Mouse (Mus musculus): ENCODE results near the gene Card9. TPM values are rescaled to one million over a fixed set of nuclear protein-coding genes. Genes with fewer than 3 reads are reported as not detected.
A peak's percentile ranks its signal among the peaks of the same experiment; 100 is the strongest.

Gene Card9
- polyA plus RNA-seq, 2 experiments: 2.3 to 6.8 TPM

- TF ChIP-seq CTCF (IDR thresholded peaks at IDR 0.05; ENCODE audit: low read depth) (peak; percentile 83), EP300 (IDR thresholded peaks at IDR 0.05; ENCODE audit: low read depth) (no peak)
- ATAC-seq (ENCODE audit: insufficient read depth) (peak; percentile 85), DNase-seq (ENCODE audit: low read depth in 3 of 3, low spot score in 3 of 3) (peak; percentile 75 to 82 (median 81))
- WGBS (ENCODE audit: insufficient replicate concordance): 1% methylated on average over 62 of the region's 62 CpGs
- no peaks in the 10 kb centered on the region for H3K27me3 ChIP-seq (ENCODE audit: control insufficient read depth, insufficient read depth, low read length)
- H3K9me3 ChIP-seq (ENCODE audit: control insufficient read depth, low read length): no peaks in the 10 kb centered on the region
- peak within 1 kb of the TSS; percentile 88 for H3K4me2 ChIP-seq (ENCODE audit: low read depth)
- H3K36me3 ChIP-seq (replicated peaks; ENCODE audit: control insufficient read depth, insufficient read depth, low read depth): no peaks in the 10 kb centered on the region
- H3K9ac ChIP-seq (replicated peaks): peak within 1 kb of the TSS; percentile 92
- peak within 1 kb of the TSS; percentile 77 to 85 for H3K4me3 ChIP-seq (ENCODE audit: insufficient read depth in 1 of 2, low read depth in 2 of 2, low read length in 2 of 2)
- peak within 1 kb of the TSS; percentile 38; the same call in 1 of the 2 replicates for H3K27ac ChIP-seq
- peaks cover 10 to 14% of the 10 kb centered on the region in 2 experiments for H3K4me1 ChIP-seq (replicated peaks; ENCODE audit: control insufficient read depth in 2 of 2, insufficient read depth in 2 of 2, low read length in 1 of 2)
Observed at GRCm38 (mm10) chr2:26351358-26352290, 9.1 kb downstream of the Card9 start, which contains the start of gene Dnlz. Dnlz (minus strand) TSS chr2:26352110.

GRCm38 (mm10) chr2:26348241-26348640 lies 12.5 kb downstream of the Card9 start:
- WGBS (ENCODE audit: insufficient replicate concordance): 70% methylated on average over 6 of the region's 6 CpGs

GRCm38 (mm10) chr2:26342609-26343490 lies 17.9 kb downstream of the Card9 start:
- TF ChIP-seq CTCF (IDR thresholded peaks at IDR 0.05; ENCODE audit: low read depth) (no peak), EP300 (IDR thresholded peaks at IDR 0.05; ENCODE audit: low read depth) (no peak)
- Histone ChIP-seq H3K4me1 (replicated peaks; ENCODE audit: control insufficient read depth in 2 of 2, insufficient read depth in 2 of 2, low read length in 1 of 2) (peaks cover 0 to 7% of the 10 kb centered on the region in 2 experiments; a peak in 2 of 4 replicates), H3K4me2 (ENCODE audit: low read depth) (no peak overlapping the region), H3K9me3 (ENCODE audit: control insufficient read depth, low read length) (no peaks in the 10 kb centered on the region), H3K4me3 (ENCODE audit: insufficient read depth in 1 of 2, low read depth in 2 of 2, low read length in 2 of 2) (no peak overlapping the region), H3K27ac (no peak overlapping the region), H3K36me3 (replicated peaks; ENCODE audit: control insufficient read depth, insufficient read depth, low read depth) (no peaks in the 10 kb centered on the region), H3K27me3 (ENCODE audit: control insufficient read depth, insufficient read depth, low read length) (no peaks in the 10 kb centered on the region), H3K9ac (replicated peaks) (no peak overlapping the region)
- 51% methylated on average over 11 of the region's 11 CpGs for WGBS (ENCODE audit: insufficient replicate concordance)
- peak; percentile 50 for ATAC-seq (ENCODE audit: insufficient read depth)
- no peak for DNase-seq (ENCODE audit: low read depth in 3 of 3, low spot score in 3 of 3)

More at GRCm38 (mm10) chr2:26348241-26348640, 12.5 kb downstream of the Card9 start:
- ATAC-seq (ENCODE audit: insufficient read depth) (no peak), DNase-seq (ENCODE audit: low read depth in 3 of 3, low spot score in 3 of 3) (no peak)
- no peak overlapping the region for H3K9ac ChIP-seq (replicated peaks)
- TF ChIP-seq EP300 (IDR thresholded peaks at IDR 0.05; ENCODE audit: low read depth): no peak
- TF ChIP-seq CTCF (IDR thresholded peaks at IDR 0.05; ENCODE audit: low read depth): no peak
- H3K27me3 ChIP-seq (ENCODE audit: control insufficient read depth, insufficient read depth, low read length): no peaks in the 10 kb centered on the region
- peaks cover 10 to 14% of the 10 kb centered on the region in 2 experiments for H3K4me1 ChIP-seq (replicated peaks; ENCODE audit: control insufficient read depth in 2 of 2, insufficient read depth in 2 of 2, low read length in 1 of 2)
- no peak overlapping the region for H3K4me2 ChIP-seq (ENCODE audit: low read depth)
- no peak overlapping the region for H3K27ac ChIP-seq
- no peak overlapping the region for H3K4me3 ChIP-seq (ENCODE audit: insufficient read depth in 1 of 2, low read depth in 2 of 2, low read length in 2 of 2)
- H3K36me3 ChIP-seq (replicated peaks; ENCODE audit: control insufficient read depth, insufficient read depth, low read depth): no peaks in the 10 kb centered on the region
- H3K9me3 ChIP-seq (ENCODE audit: control insufficient read depth, low read length): no peaks in the 10 kb centered on the region

- no peaks in the 10 kb centered on the region for H3K36me3 ChIP-seq (replicated peaks; ENCODE audit: control insufficient read depth, insufficient read depth, low read depth)
- H3K4me2 ChIP-seq (ENCODE audit: low read depth): no peak overlapping the region
- no peaks in the 10 kb centered on the region for H3K27me3 ChIP-seq (ENCODE audit: control insufficient read depth, insufficient read depth, low read length)
- ATAC-seq (ENCODE audit: insufficient read depth) (no peak; the same call in 1 of the 2 replicates), DNase-seq (ENCODE audit: low read depth in 3 of 3, low spot score in 3 of 3) (no peak)
- H3K9ac ChIP-seq (replicated peaks): no peak overlapping the region
- H3K27ac ChIP-seq: no peak overlapping the region
- WGBS (ENCODE audit: insufficient replicate concordance): 63% methylated on average over 10 of the region's 10 CpGs
- no peaks in the 10 kb centered on the region for H3K9me3 ChIP-seq (ENCODE audit: control insufficient read depth, low read length)
- H3K4me3 ChIP-seq (ENCODE audit: insufficient read depth in 1 of 2, low read depth in 2 of 2, low read length in 2 of 2): no peak overlapping the region
- TF ChIP-seq CTCF (IDR thresholded peaks at IDR 0.05; ENCODE audit: low read depth) (no peak), EP300 (IDR thresholded peaks at IDR 0.05; ENCODE audit: low read depth) (no peak)
- peaks cover 0 to 7% of the 10 kb centered on the region in 2 experiments; a peak in 2 of 4 replicates for H3K4me1 ChIP-seq (replicated peaks; ENCODE audit: control insufficient read depth in 2 of 2, insufficient read depth in 2 of 2, low read length in 1 of 2)
Observed at GRCm38 (mm10) chr2:26342044-26342443, 18.7 kb downstream of the Card9 start.

Data from liver, embryonic 14.5 days (tissue).